Mouse (Mus musculus) erythroblast, embryonic 14.5 days (primary cell): ENCODE data around the gene Brf1. TPM values are rescaled to one million over a fixed set of nuclear protein-coding genes. Genes with fewer than 3 reads are reported as not detected.

Experiments used
- H3K27me3 ChIP-seq: 2 replicates; pipeline ENCODE4 v1.6.1; 2012; ENCODE audit warnings: inconsistent platforms; ENCODE audit not compliant: control insufficient read depth
- H3K36me3 ChIP-seq: 2 replicates; pipeline ENCODE4 v1.6.1; 2012; ENCODE audit warnings: mild to moderate bottlenecking, inconsistent platforms; ENCODE audit not compliant: control insufficient read depth
- H3K4me1 ChIP-seq: 2 replicates; pipeline ENCODE4 v1.6.1; 2012; ENCODE audit warnings: inconsistent platforms; ENCODE audit not compliant: control insufficient read depth
- H3K4me3 ChIP-seq: replicated peaks from 2 replicates; pipeline ENCODE3; 2012; ENCODE audit warnings: moderate library complexity, mild to moderate bottlenecking, inconsistent platforms
- H3K9me3 ChIP-seq: 2 replicates; pipeline ENCODE4 v1.6.1; 2012; ENCODE audit warnings: low read length, inconsistent platforms, mixed read lengths; ENCODE audit not compliant: control insufficient read depth
- GATA1 ChIP-seq: IDR thresholded peaks from 2 replicates; pipeline ENCODE4 v1.6.1; 2012; ENCODE audit warnings: low read length, inconsistent platforms, mixed read lengths
- TAL1 ChIP-seq: IDR thresholded peaks from 3 replicates; pipeline ENCODE4 v1.6.1; 2012; ENCODE audit warnings: low read length, inconsistent platforms, mixed read lengths
- polyA plus RNA-seq: library from polyadenylated mRNA; stranded (reverse); fragments of >175 nt; gene quantifications from 2 replicates; pipeline ENCODE4 v1.2.3, GENCODE M21; 2012

The Brf1 gene
- polyA plus RNA-seq, 1 experiment: 3.6 TPM

DNA sequence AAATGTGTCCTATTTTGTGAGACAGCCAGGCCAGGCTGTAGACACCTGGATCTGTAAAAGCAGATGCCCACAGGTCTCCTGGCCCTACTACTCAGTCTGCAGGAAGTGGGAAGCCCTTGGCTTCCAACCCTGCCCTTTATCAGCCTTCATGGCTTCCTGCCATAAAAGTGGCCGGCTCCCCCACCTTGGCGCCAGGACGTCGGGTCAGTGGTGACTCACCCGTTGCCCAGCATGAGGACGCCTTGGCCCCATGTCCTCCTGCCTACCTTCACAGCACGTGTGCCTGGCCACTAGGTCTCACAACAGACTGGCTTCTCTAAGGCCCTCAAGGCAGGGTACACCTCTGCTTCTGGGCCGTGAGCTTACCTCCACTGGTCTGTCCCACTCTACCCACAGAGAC lies 48.1 kb downstream of the Brf1 start:
- H3K36me3 ChIP-seq: peaks cover 2% of the 10 kb centered on the region
- H3K9me3 ChIP-seq: no peaks in the 10 kb centered on the region
- no peak overlapping the region for H3K4me3 ChIP-seq
- TF ChIP-seq GATA1 (no peak), TAL1 (no peak)
- peaks cover 57% of the 10 kb centered on the region for H3K27me3 ChIP-seq
- peaks cover 24% of the 10 kb centered on the region for H3K4me1 ChIP-seq

DNA sequence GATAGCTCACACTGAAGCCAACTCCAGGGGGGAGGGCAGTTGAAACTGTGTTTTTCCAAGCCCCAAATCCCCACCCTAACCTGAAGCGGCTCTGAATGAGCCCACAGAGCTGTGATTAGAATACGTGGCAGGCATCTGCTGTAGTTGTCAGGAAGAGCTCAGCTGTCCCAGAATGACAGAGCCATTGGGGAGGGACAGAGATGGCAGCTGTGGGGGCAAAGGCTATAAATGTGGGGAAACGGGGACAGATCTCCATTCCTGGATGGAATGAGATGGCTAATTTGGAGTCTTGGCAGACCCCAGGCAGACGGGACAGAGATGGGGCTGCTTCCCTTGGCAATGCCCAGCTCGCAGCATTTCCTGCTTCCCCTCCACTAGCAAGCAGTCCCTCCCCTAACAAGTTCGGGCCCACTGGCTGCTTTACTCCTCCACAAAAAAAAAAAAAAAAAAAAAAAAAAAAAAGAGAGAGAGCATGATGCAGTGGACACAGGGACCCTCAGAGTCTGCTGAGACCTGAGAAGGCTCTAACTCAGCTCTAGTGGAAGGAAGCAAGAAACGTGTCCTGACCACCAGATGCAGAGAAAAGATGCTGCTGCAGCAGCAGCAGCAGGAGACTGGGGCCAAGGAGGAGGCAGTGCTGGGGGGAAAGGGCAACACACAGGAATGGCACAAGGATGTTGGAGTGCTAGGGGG lies 49.2 kb downstream of the Brf1 start:
- peaks cover 61% of the 10 kb centered on the region for H3K27me3 ChIP-seq
- H3K4me3 ChIP-seq: no peak overlapping the region
- H3K4me1 ChIP-seq: peaks cover 24% of the 10 kb centered on the region
- H3K36me3 ChIP-seq: no peaks in the 10 kb centered on the region
- TF ChIP-seq TAL1 (no peak), GATA1 (no peak)
- no peaks in the 10 kb centered on the region for H3K9me3 ChIP-seq

DNA sequence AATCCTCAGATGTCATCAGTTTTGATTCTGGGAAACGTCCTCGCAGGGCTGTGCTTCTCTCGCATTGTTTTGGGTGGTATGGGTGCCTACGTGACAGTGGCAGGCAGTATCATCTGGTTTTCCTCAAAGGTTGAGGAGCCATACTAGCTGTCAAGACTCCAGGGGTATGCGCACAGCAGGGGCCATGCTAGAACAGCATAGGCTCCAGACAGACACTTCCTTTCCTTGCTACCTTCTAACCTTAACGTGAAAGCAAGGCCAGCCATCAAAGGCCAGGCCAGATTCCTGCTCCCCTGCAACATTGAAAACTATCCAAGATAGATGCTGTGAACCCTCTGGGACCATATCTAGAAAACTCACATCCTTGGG lies 49.8 kb downstream of the Brf1 start:
- Histone ChIP-seq H3K4me1 (peaks cover 22% of the 10 kb centered on the region), H3K27me3 (peaks cover 61% of the 10 kb centered on the region), H3K4me3 (peak overlapping the region; percentile 64), H3K36me3 (no peaks in the 10 kb centered on the region), H3K9me3 (no peaks in the 10 kb centered on the region)
- TF ChIP-seq TAL1: no peak
- no peak for TF ChIP-seq GATA1

DNA sequence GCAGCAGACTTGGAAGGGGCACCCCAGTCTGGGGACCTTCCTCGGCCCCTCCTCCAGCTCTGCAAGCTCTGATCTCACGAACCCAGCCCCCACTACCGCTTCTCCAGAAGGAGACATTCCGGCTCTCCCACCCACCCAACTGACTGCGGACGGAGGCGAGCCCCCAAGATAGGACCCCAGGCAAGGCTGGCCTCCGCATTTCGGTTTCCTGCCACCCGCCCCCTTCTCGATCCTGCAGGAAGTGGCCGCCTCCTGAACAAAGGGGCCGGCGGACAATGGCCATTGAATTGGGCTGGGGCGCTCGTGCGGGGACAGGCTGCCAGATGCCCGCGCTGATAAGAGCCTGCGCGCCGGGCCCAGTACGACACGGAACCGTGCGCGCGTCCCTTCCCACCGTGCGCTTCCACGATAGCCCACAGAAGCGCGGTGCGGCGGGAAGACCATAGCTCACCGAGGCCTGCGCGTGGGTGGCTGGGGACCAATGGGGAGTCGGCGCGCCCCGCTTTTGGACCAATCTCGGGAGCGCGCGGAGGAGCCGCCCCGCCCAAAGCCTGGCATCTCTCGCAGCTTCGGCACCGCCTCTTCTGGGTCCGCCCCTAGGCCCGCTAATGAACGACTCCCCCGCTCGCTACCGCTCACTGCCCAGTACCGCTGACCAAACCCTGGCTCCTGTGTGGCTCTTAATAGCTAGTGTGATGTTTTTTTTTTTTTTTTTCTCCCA lies 50.3 kb downstream of the Brf1 start:
- Histone ChIP-seq H3K4me1 (peaks cover 20% of the 10 kb centered on the region), H3K27me3 (peaks cover 61% of the 10 kb centered on the region)
- peak; percentile 30; the same call in 1 of the 2 replicates for TF ChIP-seq GATA1
- TF ChIP-seq TAL1: no peak

DNA sequence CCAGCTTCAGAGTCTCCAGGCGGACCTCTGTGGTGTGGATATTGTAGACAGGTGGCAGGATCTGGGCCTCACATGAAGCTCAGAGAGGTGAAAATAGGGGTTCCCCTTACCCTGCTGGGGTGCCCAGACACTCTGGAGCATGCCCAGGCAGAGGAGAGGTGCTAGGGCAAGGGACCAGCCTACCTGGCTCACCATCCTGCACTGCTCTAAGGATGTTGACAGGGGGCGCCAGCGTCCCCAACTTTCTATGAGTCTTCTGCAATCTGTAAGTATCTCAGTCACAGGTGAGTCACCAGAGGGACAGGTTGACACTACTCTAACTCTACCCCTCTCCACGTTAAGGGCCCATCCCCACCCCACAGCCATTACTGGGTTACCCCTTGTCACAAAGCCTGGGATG lies 53.2 kb downstream of the Brf1 start:
- H3K4me3 ChIP-seq: no peak overlapping the region
- H3K36me3 ChIP-seq: no peaks in the 10 kb centered on the region
- no peaks in the 10 kb centered on the region for H3K9me3 ChIP-seq
- peaks cover 20% of the 10 kb centered on the region for H3K4me1 ChIP-seq
- peaks cover 50% of the 10 kb centered on the region for H3K27me3 ChIP-seq
- TF ChIP-seq GATA1 (no peak), TAL1 (no peak)

More for the DNA sequence above, 50.3 kb downstream of the Brf1 start:
- Histone ChIP-seq H3K36me3 (no peaks in the 10 kb centered on the region), H3K9me3 (no peaks in the 10 kb centered on the region), H3K4me3 (peak overlapping the region; percentile 64)

DNA sequence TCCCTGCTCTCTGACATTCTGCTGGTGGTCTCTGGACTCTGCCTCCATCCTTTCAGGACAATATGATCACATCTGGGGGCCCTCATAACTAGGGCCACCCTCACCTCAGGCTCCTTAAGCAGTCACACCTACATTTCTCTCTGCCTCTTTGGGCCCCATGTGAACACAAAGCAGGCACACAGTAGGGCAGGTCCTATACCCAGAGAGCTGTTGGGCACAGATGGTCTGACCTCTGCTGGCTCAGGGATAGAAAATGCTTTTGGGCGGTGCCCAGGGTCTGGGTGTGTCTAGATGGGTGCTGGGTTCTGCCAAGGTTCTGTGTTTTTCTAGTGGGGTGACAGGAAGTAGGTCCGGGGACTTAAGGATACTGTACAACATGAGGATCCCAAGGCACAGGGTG lies 56.8 kb downstream of the Brf1 start:
- H3K4me3 ChIP-seq: no peak overlapping the region

DNA sequence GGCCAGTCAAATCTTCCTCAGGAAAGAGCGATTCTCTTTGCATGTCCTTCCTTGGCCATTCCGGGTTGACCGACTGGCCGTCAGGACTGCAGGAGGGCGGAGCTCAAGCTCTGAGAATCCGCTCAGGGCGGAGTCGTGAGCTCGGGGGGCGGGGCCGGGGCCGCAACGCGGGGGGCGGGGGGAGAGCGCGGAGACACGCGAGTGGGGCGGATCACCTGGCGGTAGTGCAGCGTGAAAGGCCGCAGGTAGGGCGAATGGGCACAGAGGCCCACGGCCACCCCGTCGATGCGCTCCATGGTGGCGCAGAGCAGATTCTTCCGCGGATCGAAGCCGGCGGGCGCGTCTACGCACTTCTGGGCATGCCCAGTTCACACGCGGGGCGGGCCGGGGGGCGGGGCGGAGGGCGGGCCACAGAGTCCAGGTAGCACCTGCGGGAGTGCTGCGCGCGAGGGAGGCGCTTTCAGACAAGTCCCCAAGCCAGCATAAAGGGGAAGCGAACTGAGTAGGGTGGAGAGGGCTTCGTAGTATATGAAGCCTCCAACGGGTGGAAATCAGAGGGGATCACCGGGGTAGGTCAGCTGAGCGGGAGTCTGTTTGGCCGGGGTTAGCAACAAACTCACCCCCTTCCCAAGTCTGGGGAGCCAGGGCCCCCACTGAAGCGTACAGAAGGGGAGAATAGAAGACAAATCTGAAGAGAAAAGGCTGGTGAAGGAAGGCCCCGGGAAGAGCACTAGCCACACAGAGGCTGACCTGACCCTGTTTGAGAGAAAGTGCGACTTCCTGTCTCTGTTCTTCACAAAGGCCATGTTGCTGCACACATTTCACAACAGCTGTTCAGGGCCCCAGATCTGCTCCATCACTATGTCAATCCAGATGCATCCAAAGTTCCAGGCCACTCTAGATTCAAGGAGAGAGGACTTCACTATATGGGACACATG lies 58.5 kb downstream of the Brf1 start, which contains the start of gene Nudt14:
TSS of gene Nudt14 (minus strand) at position 349 of the 938 bp plus-strand sequence.
- no peak for TF ChIP-seq GATA1
- no peak for TF ChIP-seq TAL1
- H3K27me3 ChIP-seq: 0 out of 2 replicates have a peak, but pooled peaks cover 4% of the 10 kb centered on the region

More for the DNA sequence above, 56.8 kb downstream of the Brf1 start:
- peaks cover 22% of the 10 kb centered on the region for H3K4me1 ChIP-seq
- H3K27me3 ChIP-seq: peaks cover 13% of the 10 kb centered on the region
- no peak for TF ChIP-seq TAL1
- no peak for TF ChIP-seq GATA1
- H3K36me3 ChIP-seq: no peaks in the 10 kb centered on the region
- no peaks in the 10 kb centered on the region for H3K9me3 ChIP-seq

DNA sequence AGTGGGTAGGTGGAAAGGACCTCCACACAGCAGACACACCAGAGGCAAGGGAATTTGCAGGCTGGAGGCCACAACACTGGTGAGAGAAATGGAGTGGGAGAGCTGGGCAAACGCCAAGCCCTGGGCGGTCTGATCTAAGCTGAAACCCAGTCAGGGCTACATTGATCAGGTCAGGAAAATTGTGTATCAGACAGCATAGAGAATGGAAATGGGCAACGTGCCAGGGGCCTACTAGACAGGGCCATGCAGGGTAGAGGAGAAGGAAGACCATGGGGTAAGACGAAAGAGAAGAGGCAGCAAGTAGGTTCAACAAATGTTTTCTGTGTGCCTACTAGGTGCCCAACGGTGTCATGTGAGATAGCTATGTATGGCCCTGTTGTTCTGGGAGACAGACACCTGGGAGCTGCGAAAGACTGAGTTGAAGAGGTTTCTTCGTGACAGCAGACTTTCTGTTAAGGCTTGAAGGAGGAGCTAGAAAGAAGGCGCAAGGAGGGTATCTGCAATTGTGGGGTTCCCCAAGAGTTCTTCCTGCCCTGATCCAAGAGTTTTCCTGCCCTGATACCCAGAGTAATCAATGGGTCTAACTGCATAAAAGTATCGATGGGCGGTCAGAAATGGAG lies 59.2 kb downstream of the Brf1 start:
- no peak for TF ChIP-seq GATA1
- TF ChIP-seq TAL1: no peak
- peaks cover 22% of the 10 kb centered on the region for H3K4me1 ChIP-seq
- no peaks in the 10 kb centered on the region for H3K36me3 ChIP-seq
- no peaks in the 10 kb centered on the region for H3K9me3 ChIP-seq
- H3K4me3 ChIP-seq: peak overlapping the region; percentile 81
- H3K27me3 ChIP-seq: no peaks in the 10 kb centered on the region

More for the DNA sequence above, 58.5 kb downstream of the Brf1 start, which contains the start of gene Nudt14:
- Histone ChIP-seq H3K9me3 (no peaks in the 10 kb centered on the region), H3K4me1 (peaks cover 22% of the 10 kb centered on the region), H3K4me3 (peak within 1 kb of the TSS; percentile 81), H3K36me3 (no peaks in the 10 kb centered on the region)
